Comparison of ENCODE assay signal across 12 mouse cellular contexts in genomic region chr5:139024351-139025105, GRCm38 (mm10). TPM values are rescaled to one million over a fixed set of nuclear protein-coding genes. Genes with fewer than 3 reads are reported as not detected.
DNase-seq lines count a peak whose midpoint lies in the region; ATAC-seq and TF ChIP-seq lines count a peak whose summit lies in the region.
"Had no signal": no experiment of that assay in that cellular context is flagged by ENCODE, and none has a peak within 500 bp of the region (broad histone marks: within the 10 kb centered on the region; RNA-seq: fewer than 3 reads in every experiment).

No protein-coding gene starts in this region.

- no peaks in the 10 kb centered on the region for H3K9me3 ChIP-seq in intestine, embryonic 16.5 days (ENCODE audit: control insufficient read depth, low read length)
- H3K9me3 ChIP-seq in intestine, postnatal 0 days (ENCODE audit: control insufficient read depth) = no peaks in the 10 kb centered on the region
- no peaks in the 10 kb centered on the region for H3K9me3 ChIP-seq in forebrain, embryonic 15.5 days
- H3K9me3 ChIP-seq: heart, embryonic 13.5 days; limb, embryonic 13.5 days had no signal

- H3K4me2 ChIP-seq in intestine, embryonic 16.5 days (ENCODE audit: low read depth, low read length) = no peak overlapping the region
- no peak overlapping the region for H3K4me2 ChIP-seq in intestine, postnatal 0 days (replicated peaks; ENCODE audit: low read depth)
- H3K4me2 ChIP-seq in forebrain, embryonic 15.5 days (replicated peaks) = no peak overlapping the region
- H3K4me2 ChIP-seq: heart, embryonic 13.5 days; limb, embryonic 13.5 days had no signal

- WGBS in intestine, embryonic 16.5 days = 58% methylated on average over 12 of the region's 12 CpGs
- WGBS in intestine, postnatal 0 days = 76% methylated on average over 12 of the region's 12 CpGs
- WGBS in forebrain, embryonic 15.5 days = 77% methylated on average over 12 of the region's 12 CpGs

- H3K27ac ChIP-seq in intestine, embryonic 16.5 days (ENCODE audit: low read length) = 0 out of 2 replicates have a peak overlapping the region, but pooled peaks have one; percentile 7
- no peak overlapping the region for H3K27ac ChIP-seq in intestine, postnatal 0 days (ENCODE audit: low read depth, low read length)
- H3K27ac ChIP-seq in forebrain, embryonic 15.5 days (replicated peaks) = no peak overlapping the region
- H3K27ac ChIP-seq: heart, embryonic 13.5 days; limb, embryonic 13.5 days had no signal

- no peak overlapping the region for H3K4me3 ChIP-seq in intestine, embryonic 16.5 days (ENCODE audit: low read length)
- no peak overlapping the region for H3K4me3 ChIP-seq in intestine, postnatal 0 days (ENCODE audit: low read depth, low read length)
- H3K4me3 ChIP-seq in forebrain, embryonic 15.5 days = no peak overlapping the region
- H3K4me3 ChIP-seq: heart, embryonic 13.5 days; limb, embryonic 13.5 days had no signal

- no peaks in the 10 kb centered on the region for H3K27me3 ChIP-seq in intestine, embryonic 16.5 days (replicated peaks; ENCODE audit: control insufficient read depth, insufficient read depth, low read length)
- no peaks in the 10 kb centered on the region for H3K27me3 ChIP-seq in intestine, postnatal 0 days (replicated peaks; ENCODE audit: control insufficient read depth, insufficient read depth, low read length)
- no peaks in the 10 kb centered on the region for H3K27me3 ChIP-seq in forebrain, embryonic 15.5 days
- H3K27me3 ChIP-seq: heart, embryonic 13.5 days; limb, embryonic 13.5 days had no signal

- DNase-seq in spleen, postnatal 36 days (ENCODE audit: low spot score in 2 of 2) = peak; percentile 17 to 29
- no peak for DNase-seq in spleen, postnatal 14 days (ENCODE audit: low spot score in 2 of 2)
- no peak for DNase-seq in urinary bladder, postnatal 14 days (ENCODE audit: low spot score)
- no peak for DNase-seq in spleen, adult 12 weeks (ENCODE audit: low spot score)
- DNase-seq: kidney, adult 9 months had no signal

- H3K36me3 ChIP-seq in intestine, embryonic 16.5 days (ENCODE audit: control insufficient read depth, insufficient read depth, low read length) = no peaks in the 10 kb centered on the region
- H3K36me3 ChIP-seq in intestine, postnatal 0 days (ENCODE audit: control insufficient read depth, insufficient read depth) = no peaks in the 10 kb centered on the region
- H3K36me3 ChIP-seq in forebrain, embryonic 15.5 days = no peaks in the 10 kb centered on the region
- H3K36me3 ChIP-seq: heart, embryonic 13.5 days; limb, embryonic 13.5 days had no signal

- H3K9ac ChIP-seq in intestine, embryonic 16.5 days (ENCODE audit: low read depth, low read length) = no peak overlapping the region
- H3K9ac ChIP-seq in intestine, postnatal 0 days (ENCODE audit: low read depth, low read length) = no peak overlapping the region
- H3K9ac ChIP-seq in forebrain, embryonic 15.5 days (replicated peaks) = no peak overlapping the region
- H3K9ac ChIP-seq: heart, embryonic 13.5 days; limb, embryonic 13.5 days had no signal

- ATAC-seq in intestine, embryonic 16.5 days = no peak
- no peak for ATAC-seq in intestine, postnatal 0 days
- peak; percentile 89 for ATAC-seq in hematopoietic stem cell, adult 5-6 weeks (replicated peaks in 1 of 2; ENCODE audit: insufficient read depth in 1 of 2, low FRiP score in 2 of 2, low TSS enrichment in 1 of 2, low read depth in 1 of 2, poor library complexity in 2 of 2, severe bottlenecking in 2 of 2)
- ATAC-seq in forebrain, embryonic 15.5 days (replicated peaks) = no peak
- ATAC-seq: midbrain, embryonic 16.5 days had no signal

- H3K4me1 ChIP-seq in intestine, embryonic 16.5 days (ENCODE audit: control insufficient read depth, insufficient read depth, low read length) = 0 out of 2 replicates have a peak, but pooled peaks cover 3% of the 10 kb centered on the region
- H3K4me1 ChIP-seq in intestine, postnatal 0 days (replicated peaks; ENCODE audit: control insufficient read depth, insufficient read depth, low read length) = no peaks in the 10 kb centered on the region
- 0 out of 2 replicates have a peak, but pooled peaks cover 4% of the 10 kb centered on the region for H3K4me1 ChIP-seq in forebrain, embryonic 15.5 days

- TF ChIP-seq CTCF in intestine, postnatal 0 days (IDR thresholded peaks at IDR 0.05; ENCODE audit: low read depth) = no peak; the same call in 1 of the 2 replicates

RNA-seq across cellular contexts. Expression of gene Pdgfa, which starts 27.4 kb away (rescaled TPM):
- 47.1 and 47.3 TPM in 2 replicates for polyA plus RNA-seq in intestine, embryonic 16.5 days (2015; fragmentation: Nextera tagmentation; extraction: Ambion mirVana)
- 64.4 and 72.0 TPM in 2 replicates for polyA plus RNA-seq in intestine, postnatal 0 days (2015; fragmentation: Nextera tagmentation; extraction: Ambion mirVana)
- total RNA-seq in hematopoietic stem cell, adult 5-6 weeks (2017) = 0.13 and 0.65 TPM in 2 replicates
- polyA plus RNA-seq in forebrain, embryonic 15.5 days (2015; fragmentation: Nextera tagmentation; extraction: Ambion mirVana) = 13.9 and 17.5 TPM in 2 replicates

Comparison
In these comparisons a context has a peak if more than half of its experiments do, and no peak if none do; other contexts are left out.
1. DNase-seq: peak in spleen, postnatal 36 days (2 of 2); none in spleen, postnatal 14 days (0 of 2), urinary bladder, postnatal 14 days (single experiment) and spleen, adult 12 weeks (single experiment).
2. ATAC-seq: peak in hematopoietic stem cell, adult 5-6 weeks (2 of 2); none in intestine, embryonic 16.5 days (single experiment), intestine, postnatal 0 days (single experiment) and forebrain, embryonic 15.5 days (single experiment).